Mouse (Mus musculus) c-Kit-negative CD71-positive TER-119-positive erythroid progenitor cells, embryonic 14.5 days (primary cell): ENCODE results near the gene Mmp2.

Source experiments
- DNase-seq: peaks from one replicate; pipeline ENCODE4 v3.0.0-alpha.2; 2013; ENCODE audit warnings: low read depth, low spot score

Mmp2 gene

DNA sequence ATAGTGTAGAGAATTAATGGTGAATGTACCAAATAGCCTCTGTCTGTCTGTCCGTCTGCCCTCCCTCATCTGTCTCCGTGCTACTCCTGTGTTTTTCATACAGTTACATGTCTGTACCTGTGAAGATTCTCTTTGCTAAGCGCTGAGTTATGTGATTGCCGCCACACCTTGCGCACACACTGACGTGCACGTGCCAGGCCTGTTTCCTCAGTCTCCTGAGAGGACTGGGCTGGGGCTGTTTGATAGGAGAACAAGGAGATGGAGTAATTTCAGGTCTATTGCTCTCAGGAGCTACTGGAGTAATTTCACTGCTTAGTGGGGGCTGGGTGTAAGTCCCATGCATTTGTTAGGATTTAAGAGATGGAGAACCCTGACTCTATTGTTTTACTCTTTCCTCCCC lies 68.0 kb downstream of the Mmp2 start:
- DNase-seq, result no peak

DNA sequence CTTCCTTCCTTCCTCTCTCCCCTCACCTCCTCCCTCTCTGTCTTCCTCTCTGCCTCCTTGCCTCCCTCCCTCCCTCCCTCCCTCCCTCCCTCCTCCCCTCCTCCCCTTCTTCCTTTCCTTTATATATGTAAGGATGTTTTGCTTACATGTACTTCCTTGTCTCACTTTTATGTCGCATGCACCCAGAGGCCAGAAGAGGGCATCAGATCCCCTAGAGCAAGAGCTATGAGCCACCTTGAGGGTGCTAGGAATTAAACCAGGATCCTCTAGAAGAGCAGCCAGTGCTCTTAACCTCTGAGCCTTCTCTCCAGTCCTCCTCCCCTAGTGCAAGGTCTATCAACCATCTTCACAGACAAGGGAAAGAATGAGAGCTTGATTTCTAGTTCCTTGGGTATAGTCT lies 69.0 kb downstream of the Mmp2 start:
- DNase-seq, result no peak

- DNase-seq, result no peak
Observed at GRCm38 (mm10) chr8:92896611-92897010, 69.5 kb downstream of the Mmp2 start.

DNA sequence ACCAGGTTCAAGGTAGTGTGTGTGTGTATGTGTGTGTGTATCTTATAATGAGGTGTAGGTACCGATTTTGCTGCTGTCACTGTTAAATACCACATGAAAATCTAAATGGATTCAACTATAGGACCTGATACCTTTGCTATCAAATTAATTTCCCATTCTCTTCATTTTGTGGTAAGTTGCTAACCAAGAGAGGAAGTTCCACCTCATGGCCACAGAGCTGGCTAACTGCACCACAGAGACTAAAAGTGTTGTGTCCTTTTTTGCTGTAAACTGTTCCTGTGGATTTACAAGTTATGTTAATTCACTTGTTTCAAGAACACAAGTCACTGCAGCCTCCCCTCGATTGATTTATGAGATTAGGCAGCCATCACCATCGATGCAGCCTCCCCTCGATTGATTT lies 70.7 kb downstream of the Mmp2 start:
- no peak for DNase-seq

DNA sequence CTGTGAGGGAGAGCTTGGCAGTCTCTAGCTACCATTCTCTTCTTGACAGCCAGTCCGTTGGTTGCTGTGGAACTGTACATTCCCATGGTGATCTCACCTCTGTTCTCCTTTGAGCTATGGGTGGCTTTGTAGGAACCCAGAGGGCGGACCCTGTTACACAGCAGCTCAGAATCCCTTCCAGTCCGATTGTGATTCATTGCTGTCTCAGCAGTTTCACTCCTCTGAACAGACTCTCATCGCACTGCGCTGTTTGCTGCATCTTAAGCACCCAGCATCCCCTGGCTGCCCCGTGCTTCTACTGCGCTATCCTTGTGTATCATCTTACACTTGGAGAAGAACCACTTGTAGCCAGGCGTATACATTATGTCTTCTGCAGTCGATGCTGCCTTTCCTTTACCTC lies 72.5 kb downstream of the Mmp2 start:
- no peak for DNase-seq

- no peak for DNase-seq
Observed at GRCm38 (mm10) chr8:92901107-92901506, 74.0 kb downstream of the Mmp2 start, which contains the start of gene Capns2. TSS of gene Capns2 (plus strand) at chr8:92901407.

- no peak for DNase-seq
Observed at GRCm38 (mm10) chr8:92902981-92903380, 75.9 kb downstream of the Mmp2 start.
